ENCODE assay signal across 23 mouse cellular contexts in the genomic region with DNA sequence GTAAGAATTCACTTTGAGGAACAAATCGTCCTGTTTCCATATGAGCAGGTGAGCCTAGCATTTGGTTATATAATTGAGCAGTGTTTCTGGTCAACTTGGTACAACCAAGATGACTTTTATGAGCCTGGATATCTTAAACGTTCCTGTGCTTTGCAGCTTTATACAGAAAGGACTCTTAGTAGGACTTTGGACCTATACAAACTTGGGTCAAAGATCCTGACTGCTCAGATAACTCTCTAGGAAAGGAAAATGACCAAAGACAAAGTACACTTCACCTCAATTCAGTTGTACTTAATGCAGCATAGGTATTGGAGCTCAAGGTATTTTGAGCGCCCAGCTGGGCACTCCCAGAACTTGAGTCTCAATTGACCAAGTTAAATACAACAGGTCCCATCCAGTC. TPM values are rescaled to one million over a fixed set of nuclear protein-coding genes. Genes with fewer than 3 reads are reported as not detected.
"Had no signal": no experiment of that assay in that cellular context is flagged by ENCODE, and none has a peak within 500 bp of the region (broad histone marks: within the 10 kb centered on the region; RNA-seq: fewer than 3 reads in every experiment).

No protein-coding gene starts in this region.

- H3K9ac ChIP-seq: embryonic facial prominence, embryonic 12.5 days; embryonic facial prominence, embryonic 13.5 days; embryonic facial prominence, embryonic 15.5 days; forebrain, embryonic 12.5 days; forebrain, embryonic 13.5 days; forebrain, embryonic 15.5 days; forebrain, postnatal 0 days had no signal

- ATAC-seq: forebrain, embryonic 13.5 days; forebrain, embryonic 14.5 days; forebrain, embryonic 15.5 days; forebrain, postnatal 0 days had no signal

- H3K9me3 ChIP-seq: embryonic facial prominence, embryonic 10.5 days; embryonic facial prominence, embryonic 12.5 days; embryonic facial prominence, embryonic 15.5 days; forebrain, embryonic 10.5 days; forebrain, embryonic 12.5 days; forebrain, embryonic 13.5 days; forebrain, embryonic 15.5 days had no signal

- H3K27me3 ChIP-seq: embryonic facial prominence, embryonic 12.5 days; embryonic facial prominence, embryonic 13.5 days; embryonic facial prominence, embryonic 15.5 days; forebrain, embryonic 12.5 days; forebrain, embryonic 13.5 days; forebrain, embryonic 15.5 days had no signal

- H3K4me3 ChIP-seq: embryonic facial prominence, embryonic 10.5 days; embryonic facial prominence, embryonic 12.5 days; embryonic facial prominence, embryonic 13.5 days; embryonic facial prominence, embryonic 15.5 days; erythroblast, embryonic 14.5 days; forebrain, embryonic 10.5 days; forebrain, embryonic 12.5 days; forebrain, embryonic 13.5 days; forebrain, embryonic 15.5 days; gastrocnemius, adult 2 months had no signal

- H3K4me2 ChIP-seq: embryonic facial prominence, embryonic 12.5 days; embryonic facial prominence, embryonic 13.5 days; embryonic facial prominence, embryonic 15.5 days; forebrain, embryonic 12.5 days; forebrain, embryonic 13.5 days; forebrain, embryonic 15.5 days had no signal

- H3K4me1 ChIP-seq: embryonic facial prominence, embryonic 10.5 days; embryonic facial prominence, embryonic 12.5 days; embryonic facial prominence, embryonic 13.5 days; embryonic facial prominence, embryonic 15.5 days; forebrain, embryonic 10.5 days; forebrain, embryonic 12.5 days; forebrain, embryonic 13.5 days; forebrain, embryonic 15.5 days had no signal

- H3K27ac ChIP-seq: embryonic facial prominence, embryonic 10.5 days; embryonic facial prominence, embryonic 12.5 days; embryonic facial prominence, embryonic 13.5 days; embryonic facial prominence, embryonic 15.5 days; forebrain, embryonic 10.5 days; forebrain, embryonic 12.5 days; forebrain, embryonic 13.5 days; forebrain, embryonic 15.5 days; gastrocnemius, adult 2 months had no signal

- DNase-seq: cerebellum, adult 8-10 months; cerebellum, postnatal 36 days; embryo, embryonic 11 days; forebrain, postnatal 0 days; gastrocnemius, adult 2 months; gastrocnemius, postnatal 10 days; gastrocnemius, postnatal 14 days; gastrocnemius, postnatal 25 days; gastrocnemius, postnatal 36 days; heart, adult 11 months; heart, adult 18-20 months had no signal

- H3K36me3 ChIP-seq: embryonic facial prominence, embryonic 10.5 days; embryonic facial prominence, embryonic 12.5 days; embryonic facial prominence, embryonic 13.5 days; embryonic facial prominence, embryonic 15.5 days; forebrain, embryonic 10.5 days; forebrain, embryonic 12.5 days had no signal

RNA-seq across cellular contexts. Expression of gene Pxdn, which starts 21.3 kb away (rescaled TPM):
- total RNA-seq: common myeloid progenitor, adult 5-6 weeks; granulocyte monocyte progenitor cell, adult 5-6 weeks had no signal
- polyA plus RNA-seq: erythroblast, embryonic 14.5 days had no signal
